Mouse (Mus musculus): ENCODE measurements around the gene Tdrd12. TPM values are rescaled to one million over a fixed set of nuclear protein-coding genes. Genes with fewer than 3 reads are reported as not detected.
"Not testable (repeated sequence)": the region's sequence is repeated elsewhere in the genome, so short reads cannot be mapped to it uniquely, and the experiment has no call there.

Tdrd12 gene
- polyA plus RNA-seq, 1 experiment = not detected

GRCm38 (mm10) chr7:35564872-35565271 lies 27.3 kb upstream of the Tdrd12 start:
- H3K4me3 ChIP-seq; H3K36me3 ChIP-seq (ENCODE audit: control insufficient read depth, insufficient read depth); H3K79me2 ChIP-seq (ENCODE audit: control insufficient read depth, insufficient read depth); H3ac ChIP-seq (ENCODE audit: control insufficient read depth, insufficient read length); H3K4me2 ChIP-seq (ENCODE audit: low read depth): not testable (repeated sequence)
- H3K27me3 ChIP-seq (ENCODE audit: control insufficient read depth, insufficient read depth, insufficient read length) = peaks cover 25% of the 10 kb centered on the region

DNA sequence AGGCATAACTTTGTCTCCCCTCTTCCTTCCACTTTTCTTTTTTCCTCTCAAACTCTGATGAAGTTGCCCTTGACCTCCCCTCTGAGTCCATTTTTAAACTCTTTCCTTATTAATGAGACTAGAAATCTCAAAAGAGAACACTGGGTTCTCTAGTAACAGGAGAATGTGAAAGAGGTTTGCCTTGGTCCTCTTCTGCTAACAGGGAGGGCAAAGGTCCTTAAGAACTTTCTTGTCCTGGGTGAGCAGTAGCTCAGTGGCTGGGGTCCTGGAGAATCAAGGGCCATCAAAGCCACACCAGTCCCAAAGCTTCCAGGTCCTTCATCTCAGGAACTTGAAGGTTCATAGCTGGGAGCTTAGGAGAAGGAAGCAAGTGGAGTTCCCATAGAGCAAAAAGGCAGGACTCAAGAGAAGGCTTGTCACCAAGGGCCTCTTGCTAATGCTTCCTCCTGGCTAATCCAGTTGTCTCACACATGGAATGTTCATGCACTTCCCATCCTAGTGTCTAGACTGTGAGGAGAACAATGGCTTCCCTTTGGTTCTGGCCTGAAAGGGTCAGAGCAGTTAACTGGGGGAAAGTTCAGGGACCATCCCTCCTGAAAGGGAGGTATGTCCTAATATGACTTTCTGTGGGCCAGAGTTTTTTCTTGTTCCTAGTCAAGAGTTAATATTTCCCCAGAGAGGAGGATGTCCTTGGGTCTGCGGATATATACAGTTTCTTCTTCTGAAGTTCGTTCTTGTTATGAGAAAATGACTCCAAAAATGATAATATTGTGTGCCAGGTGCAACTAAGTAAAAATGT lies 26.7 kb upstream of the Tdrd12 start:
- H3ac ChIP-seq (ENCODE audit: control insufficient read depth, insufficient read length) = no peak overlapping the region
- H3K79me2 ChIP-seq (ENCODE audit: control insufficient read depth, insufficient read depth) = no peaks in the 10 kb centered on the region
- no peaks in the 10 kb centered on the region for H3K36me3 ChIP-seq (ENCODE audit: control insufficient read depth, insufficient read depth)
- H3K27me3 ChIP-seq (ENCODE audit: control insufficient read depth, insufficient read depth, insufficient read length) = peaks cover 25% of the 10 kb centered on the region
- H3K4me2 ChIP-seq (ENCODE audit: low read depth) = no peak overlapping the region
- no peak overlapping the region for H3K4me3 ChIP-seq
- no peak for TF ChIP-seq TCF3 (IDR thresholded peaks at IDR 0.05; ENCODE audit: insufficient read length, low read depth)
- TF ChIP-seq POLR2A (IDR thresholded peaks at IDR 0.05; ENCODE audit: insufficient read length, low read depth) = no peak
- no peak for TF ChIP-seq REST (IDR thresholded peaks at IDR 0.05; ENCODE audit: insufficient read depth, insufficient read length)
- TF ChIP-seq MYOG (IDR thresholded peaks at IDR 0.05; ENCODE audit: control insufficient read depth in 1 of 3, insufficient read depth in 1 of 3, insufficient read length in 2 of 3, low read depth in 2 of 3) = no peak
- TF ChIP-seq USF1 (IDR thresholded peaks at IDR 0.05; ENCODE audit: low read depth) = no peak
- no peak for TF ChIP-seq MYOD1 (IDR thresholded peaks at IDR 0.05; ENCODE audit: control insufficient read depth in 1 of 3, insufficient read length in 2 of 3, low read depth in 2 of 3)
- TF ChIP-seq E2F4 (IDR thresholded peaks at IDR 0.05; ENCODE audit: insufficient read depth) = no peak
- no peak for TF ChIP-seq MAX (IDR thresholded peaks at IDR 0.05; ENCODE audit: low read depth)
- TF ChIP-seq POLR2AphosphoS2 (IDR thresholded peaks at IDR 0.05; ENCODE audit: insufficient read length, low read depth) = no peak
- no peak for TF ChIP-seq SRF (IDR thresholded peaks at IDR 0.05; ENCODE audit: control insufficient read depth, insufficient read length, low read depth)
- TF ChIP-seq TCF12 (IDR thresholded peaks at IDR 0.05; ENCODE audit: insufficient read depth, poor library complexity, severe bottlenecking) = no peak
- no peak for TF ChIP-seq CEBPB (IDR thresholded peaks at IDR 0.05; ENCODE audit: insufficient read depth, poor library complexity, severe bottlenecking)

GRCm38 (mm10) chr7:35563071-35563470 lies 25.5 kb upstream of the Tdrd12 start:
- Histone ChIP-seq H3K27me3 (ENCODE audit: control insufficient read depth, insufficient read depth, insufficient read length) (peaks cover 25% of the 10 kb centered on the region), H3K4me2 (ENCODE audit: low read depth) (no peak overlapping the region), H3K79me2 (ENCODE audit: control insufficient read depth, insufficient read depth) (no peaks in the 10 kb centered on the region), H3K4me3 (no peak overlapping the region), H3K36me3 (ENCODE audit: control insufficient read depth, insufficient read depth) (no peaks in the 10 kb centered on the region), H3ac (ENCODE audit: control insufficient read depth, insufficient read length) (no peak overlapping the region)
- TF ChIP-seq TCF3 (IDR thresholded peaks at IDR 0.05; ENCODE audit: insufficient read length, low read depth) (no peak), CEBPB (IDR thresholded peaks at IDR 0.05; ENCODE audit: insufficient read depth, poor library complexity, severe bottlenecking) (no peak), MYOG (IDR thresholded peaks at IDR 0.05; ENCODE audit: control insufficient read depth in 1 of 3, insufficient read depth in 1 of 3, insufficient read length in 2 of 3, low read depth in 2 of 3) (no peak), TCF12 (IDR thresholded peaks at IDR 0.05; ENCODE audit: insufficient read depth, poor library complexity, severe bottlenecking) (no peak), POLR2A (IDR thresholded peaks at IDR 0.05; ENCODE audit: insufficient read length, low read depth) (no peak), SRF (IDR thresholded peaks at IDR 0.05; ENCODE audit: control insufficient read depth, insufficient read length, low read depth) (no peak), E2F4 (IDR thresholded peaks at IDR 0.05; ENCODE audit: insufficient read depth) (no peak), POLR2AphosphoS2 (IDR thresholded peaks at IDR 0.05; ENCODE audit: insufficient read length, low read depth) (no peak), MYOD1 (IDR thresholded peaks at IDR 0.05; ENCODE audit: control insufficient read depth in 1 of 3, insufficient read length in 2 of 3, low read depth in 2 of 3) (no peak), REST (IDR thresholded peaks at IDR 0.05; ENCODE audit: insufficient read depth, insufficient read length) (no peak), USF1 (IDR thresholded peaks at IDR 0.05; ENCODE audit: low read depth) (no peak)

- Histone ChIP-seq H3K27me3 (ENCODE audit: control insufficient read depth, insufficient read depth, insufficient read length) (peaks cover 13% of the 10 kb centered on the region), H3K36me3 (ENCODE audit: control insufficient read depth, insufficient read depth) (no peaks in the 10 kb centered on the region), H3K4me2 (ENCODE audit: low read depth) (no peak overlapping the region), H3K4me3 (no peak overlapping the region), H3K79me2 (ENCODE audit: control insufficient read depth, insufficient read depth) (no peaks in the 10 kb centered on the region), H3ac (ENCODE audit: control insufficient read depth, insufficient read length) (no peak overlapping the region)
- no peak for TF ChIP-seq USF1 (IDR thresholded peaks at IDR 0.05; ENCODE audit: low read depth)
- TF ChIP-seq REST (IDR thresholded peaks at IDR 0.05; ENCODE audit: insufficient read depth, insufficient read length) = no peak
- TF ChIP-seq POLR2AphosphoS2 (IDR thresholded peaks at IDR 0.05; ENCODE audit: insufficient read length, low read depth) = no peak
- no peak for TF ChIP-seq TCF12 (IDR thresholded peaks at IDR 0.05; ENCODE audit: insufficient read depth, poor library complexity, severe bottlenecking)
- TF ChIP-seq SRF (IDR thresholded peaks at IDR 0.05; ENCODE audit: control insufficient read depth, insufficient read length, low read depth) = no peak
- TF ChIP-seq MYOG (IDR thresholded peaks at IDR 0.05; ENCODE audit: control insufficient read depth in 1 of 3, insufficient read depth in 1 of 3, insufficient read length in 2 of 3, low read depth in 2 of 3) = no peak
- no peak for TF ChIP-seq MAX (IDR thresholded peaks at IDR 0.05; ENCODE audit: low read depth)
- no peak for TF ChIP-seq TCF3 (IDR thresholded peaks at IDR 0.05; ENCODE audit: insufficient read length, low read depth)
- no peak for TF ChIP-seq POLR2A (IDR thresholded peaks at IDR 0.05; ENCODE audit: insufficient read length, low read depth)
- no peak for TF ChIP-seq CEBPB (IDR thresholded peaks at IDR 0.05; ENCODE audit: insufficient read depth, poor library complexity, severe bottlenecking)
- TF ChIP-seq E2F4 (IDR thresholded peaks at IDR 0.05; ENCODE audit: insufficient read depth) = no peak
- no peak for TF ChIP-seq MYOD1 (IDR thresholded peaks at IDR 0.05; ENCODE audit: control insufficient read depth in 1 of 3, insufficient read length in 2 of 3, low read depth in 2 of 3)
Observed at GRCm38 (mm10) chr7:35559838-35560237, 22.3 kb upstream of the Tdrd12 start.

- H3K4me2 ChIP-seq (ENCODE audit: low read depth) = no peak overlapping the region
- H3ac ChIP-seq (ENCODE audit: control insufficient read depth, insufficient read length) = no peak overlapping the region
- no peaks in the 10 kb centered on the region for H3K79me2 ChIP-seq (ENCODE audit: control insufficient read depth, insufficient read depth)
- no peak overlapping the region for H3K4me3 ChIP-seq
- H3K36me3 ChIP-seq (ENCODE audit: control insufficient read depth, insufficient read depth) = no peaks in the 10 kb centered on the region
- peaks cover 13% of the 10 kb centered on the region for H3K27me3 ChIP-seq (ENCODE audit: control insufficient read depth, insufficient read depth, insufficient read length)
- no peak for TF ChIP-seq MAX (IDR thresholded peaks at IDR 0.05; ENCODE audit: low read depth)
- no peak for TF ChIP-seq REST (IDR thresholded peaks at IDR 0.05; ENCODE audit: insufficient read depth, insufficient read length)
- no peak for TF ChIP-seq MYOG (IDR thresholded peaks at IDR 0.05; ENCODE audit: control insufficient read depth in 1 of 3, insufficient read depth in 1 of 3, insufficient read length in 2 of 3, low read depth in 2 of 3)
- no peak for TF ChIP-seq TCF3 (IDR thresholded peaks at IDR 0.05; ENCODE audit: insufficient read length, low read depth)
- no peak for TF ChIP-seq CEBPB (IDR thresholded peaks at IDR 0.05; ENCODE audit: insufficient read depth, poor library complexity, severe bottlenecking)
- TF ChIP-seq TCF12 (IDR thresholded peaks at IDR 0.05; ENCODE audit: insufficient read depth, poor library complexity, severe bottlenecking) = no peak
- TF ChIP-seq MYOD1 (IDR thresholded peaks at IDR 0.05; ENCODE audit: control insufficient read depth in 1 of 3, insufficient read length in 2 of 3, low read depth in 2 of 3) = no peak
- no peak for TF ChIP-seq E2F4 (IDR thresholded peaks at IDR 0.05; ENCODE audit: insufficient read depth)
- TF ChIP-seq SRF (IDR thresholded peaks at IDR 0.05; ENCODE audit: control insufficient read depth, insufficient read length, low read depth) = no peak
- TF ChIP-seq POLR2AphosphoS2 (IDR thresholded peaks at IDR 0.05; ENCODE audit: insufficient read length, low read depth) = no peak
- TF ChIP-seq USF1 (IDR thresholded peaks at IDR 0.05; ENCODE audit: low read depth) = no peak
- TF ChIP-seq POLR2A (IDR thresholded peaks at IDR 0.05; ENCODE audit: insufficient read length, low read depth) = no peak
Observed at GRCm38 (mm10) chr7:35558681-35559080, 21.1 kb upstream of the Tdrd12 start.

All from myocyte (in vitro differentiated cells).